Mouse (Mus musculus): ENCODE results near the gene Pianp.

DNA sequence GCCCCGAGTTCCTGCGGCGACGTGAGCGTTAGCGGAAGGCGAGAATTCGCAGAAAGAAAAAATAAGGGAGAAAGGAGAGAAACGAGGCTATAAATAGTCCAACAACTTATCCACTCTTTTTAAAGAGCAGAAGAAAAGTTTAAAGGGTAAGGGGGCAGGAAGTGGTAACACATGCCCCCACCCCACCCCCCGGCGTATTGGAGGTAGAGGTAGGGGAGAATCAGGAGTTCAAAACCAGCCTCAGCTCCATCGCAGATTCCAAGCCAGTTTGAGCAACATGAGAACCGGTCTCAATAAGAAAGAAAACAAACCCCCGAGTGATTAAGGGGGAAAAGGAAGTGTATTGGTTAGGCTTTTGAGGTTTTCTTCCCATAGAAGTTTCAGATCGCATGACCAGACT is 30.7 kb upstream of the Pianp start:
- TF ChIP-seq CTCF (IDR thresholded peaks at IDR 0.05; ENCODE audit: low read depth) (no peak), EP300 (IDR thresholded peaks at IDR 0.05; ENCODE audit: low read depth) (no peak)

All from liver, embryonic 14.5 days (tissue).